Mouse (Mus musculus): ENCODE results near the gene Fmo3.

GRCm38 (mm10) chr1:162925121-162925520, 59.2 kb downstream of the Fmo3 start:
- TF ChIP-seq CTCF (IDR thresholded peaks at IDR 0.05; ENCODE audit: low read depth, low read length) (no peak), POLR2A (IDR thresholded peaks at IDR 0.05; ENCODE audit: borderline replicate concordance, low read depth, low read length) (no peak)

Measured in bone marrow macrophage, adult 2 months (primary cell).